Mouse (Mus musculus): ENCODE data around the gene Tma7.

Tma7 gene

GRCm38 (mm10) chr9:109082124-109082800 is at the start of gene Tma7, which contains the start of gene Ccdc51:
Tma7 (minus strand) TSS chr9:109082587.
Ccdc51 (plus strand) TSS chr9:109082493.
- DNase-seq: peak; percentile 99

- peak; percentile 80 for DNase-seq
Measured at GRCm38 (mm10) chr9:109130076-109130475, 47.7 kb upstream of the Tma7 start.

GRCm38 (mm10) chr9:109128211-109128610 is 45.8 kb upstream of the Tma7 start:
- DNase-seq: peak; percentile 80

GRCm38 (mm10) chr9:109127076-109127475 is 44.7 kb upstream of the Tma7 start:
- DNase-seq: peak; percentile 16

- peak; percentile 57 for DNase-seq
Measured at GRCm38 (mm10) chr9:109125481-109125880, 43.1 kb upstream of the Tma7 start.

GRCm38 (mm10) chr9:109125043-109125442 is 42.7 kb upstream of the Tma7 start:
- no peak for DNase-seq

- DNase-seq: peak; percentile 74
Measured at GRCm38 (mm10) chr9:109124164-109124563, 41.8 kb upstream of the Tma7 start.

- DNase-seq: peak; percentile 91
Measured at GRCm38 (mm10) chr9:109123266-109123665, 40.9 kb upstream of the Tma7 start.

GRCm38 (mm10) chr9:109122553-109123085 is 40.2 kb upstream of the Tma7 start:
- DNase-seq: peak; percentile 81

- no peak for DNase-seq
Measured at GRCm38 (mm10) chr9:109120956-109121355, 38.6 kb upstream of the Tma7 start.

GRCm38 (mm10) chr9:109119571-109119970 is 37.2 kb upstream of the Tma7 start:
- DNase-seq: no peak

- peak; percentile 98 for DNase-seq
Measured at GRCm38 (mm10) chr9:109118106-109118505, 35.7 kb upstream of the Tma7 start.

- DNase-seq: peak; percentile 80
Measured at GRCm38 (mm10) chr9:109116205-109116604, 33.8 kb upstream of the Tma7 start.

GRCm38 (mm10) chr9:109114871-109115270 is 32.5 kb upstream of the Tma7 start:
- peak; percentile 70 for DNase-seq

GRCm38 (mm10) chr9:109114276-109114675 is 31.9 kb upstream of the Tma7 start:
- DNase-seq: peak; percentile 84

- DNase-seq: peak; percentile 86
Measured at GRCm38 (mm10) chr9:109113331-109113730, 30.9 kb upstream of the Tma7 start.

- DNase-seq: peak; percentile 87
Measured at GRCm38 (mm10) chr9:109111591-109111990, 29.2 kb upstream of the Tma7 start.

- DNase-seq: peak; percentile 83
Measured at GRCm38 (mm10) chr9:109111101-109111500, 28.7 kb upstream of the Tma7 start.

- peak; percentile 82 for DNase-seq
Measured at GRCm38 (mm10) chr9:109110240-109110639, 27.9 kb upstream of the Tma7 start.

- DNase-seq: no peak
Measured at GRCm38 (mm10) chr9:109107341-109107740, 25.0 kb upstream of the Tma7 start.

- peak; percentile 76 for DNase-seq
Measured at GRCm38 (mm10) chr9:109105648-109106047, 23.3 kb upstream of the Tma7 start.

- DNase-seq: peak; percentile 94
Measured at GRCm38 (mm10) chr9:109105011-109105410, 22.6 kb upstream of the Tma7 start.

- peak; percentile 77 for DNase-seq
Measured at GRCm38 (mm10) chr9:109104083-109104482, 21.7 kb upstream of the Tma7 start.

GRCm38 (mm10) chr9:109103250-109103649 is 20.9 kb upstream of the Tma7 start:
- DNase-seq: peak; percentile 94

- no peak for DNase-seq
Measured at GRCm38 (mm10) chr9:109102541-109102940, 20.2 kb upstream of the Tma7 start.

All from heart, adult 11 months (tissue).